Mouse (Mus musculus) hindbrain, embryonic 11.5 days (tissue): Measurements from ENCODE around the gene Mesp2. TPM values are rescaled to one million over a fixed set of nuclear protein-coding genes. Genes with fewer than 3 reads are reported as not detected.
"Not testable (repeated sequence)": the region's sequence is repeated elsewhere in the genome, so short reads cannot be mapped to it uniquely, and the experiment has no call there.

Source experiments
- ATAC-seq: fragments of 200-750 bp; cut with Nextera tagmentation; 2 replicates; pipeline ENCODE4 v1.8.0; 2017; ENCODE audit warnings: mild to moderate bottlenecking, moderate TSS enrichment, moderate library complexity; ENCODE audit not compliant: low FRiP score
- DNase-seq: peaks from one replicate; pipeline ENCODE4 v3.0.0-alpha.2; 2015; ENCODE audit warnings: low spot score
- H3K27ac ChIP-seq: fragments of 300-500 bp; sonication (generic); 2 replicates; pipeline ENCODE4 v1.5.1; 2014; ENCODE audit warnings: mild to moderate bottlenecking, low read depth, low read length
- H3K27me3 ChIP-seq: fragments of 300-500 bp; sonication (generic); 2 replicates; pipeline ENCODE4 v1.6.1; 2014; ENCODE audit warnings: mild to moderate bottlenecking, low read length, moderate library complexity, mixed read lengths; ENCODE audit not compliant: control insufficient read depth, insufficient read depth
- H3K36me3 ChIP-seq: fragments of 300-500 bp; sonication (generic); 2 replicates; pipeline ENCODE4 v1.6.1; 2014; ENCODE audit warnings: mild to moderate bottlenecking, low read length, moderate library complexity, mixed read lengths; ENCODE audit not compliant: control insufficient read depth, insufficient read depth
- H3K4me1 ChIP-seq: fragments of 300-500 bp; sonication (generic); replicated peaks from 2 replicates; pipeline ENCODE4 v1.6.1; 2014; ENCODE audit warnings: low read length, mixed read lengths; ENCODE audit not compliant: control insufficient read depth, insufficient read depth
- H3K4me2 ChIP-seq: fragments of 300-500 bp; sonication (generic); replicated peaks from 2 replicates; pipeline ENCODE4 v1.6.1; 2014; ENCODE audit warnings: mild to moderate bottlenecking, low read depth, low read length
- H3K4me3 ChIP-seq: fragments of 300-500 bp; sonication (generic); 2 replicates; pipeline ENCODE4 v1.5.1; 2014; ENCODE audit warnings: low read depth, low read length
- H3K9ac ChIP-seq: fragments of 300-500 bp; sonication (generic); 2 replicates; pipeline ENCODE4 v1.6.1; 2014; ENCODE audit warnings: low read depth, low read length
- H3K9me3 ChIP-seq: fragments of 300-500 bp; sonication (generic); 2 replicates; pipeline ENCODE4 v1.6.1; 2016; ENCODE audit warnings: low read length; ENCODE audit not compliant: control insufficient read depth
- WGBS: fragments of 180-500 bp; shearing (Covaris S2); extraction: QIAGEN DNeasy Blood & Tissue Kit; methylation state at CpG from one replicate; pipeline ENCODE4 v1.1.7; 2014; 5-methylcytosine and 5-hydroxymethylcytosine counted together
- polyA plus RNA-seq: library from polyadenylated mRNA; unstranded; fragments of >200 nt; fragmentation: Nextera tagmentation; extraction: Ambion mirVana; gene quantifications from 2 replicates; pipeline ENCODE4 v1.2.1, GENCODE M21; 2014

Mesp2 gene
- polyA plus RNA-seq, 1 experiment from 2014 or later, result 0.42 TPM

DNA sequence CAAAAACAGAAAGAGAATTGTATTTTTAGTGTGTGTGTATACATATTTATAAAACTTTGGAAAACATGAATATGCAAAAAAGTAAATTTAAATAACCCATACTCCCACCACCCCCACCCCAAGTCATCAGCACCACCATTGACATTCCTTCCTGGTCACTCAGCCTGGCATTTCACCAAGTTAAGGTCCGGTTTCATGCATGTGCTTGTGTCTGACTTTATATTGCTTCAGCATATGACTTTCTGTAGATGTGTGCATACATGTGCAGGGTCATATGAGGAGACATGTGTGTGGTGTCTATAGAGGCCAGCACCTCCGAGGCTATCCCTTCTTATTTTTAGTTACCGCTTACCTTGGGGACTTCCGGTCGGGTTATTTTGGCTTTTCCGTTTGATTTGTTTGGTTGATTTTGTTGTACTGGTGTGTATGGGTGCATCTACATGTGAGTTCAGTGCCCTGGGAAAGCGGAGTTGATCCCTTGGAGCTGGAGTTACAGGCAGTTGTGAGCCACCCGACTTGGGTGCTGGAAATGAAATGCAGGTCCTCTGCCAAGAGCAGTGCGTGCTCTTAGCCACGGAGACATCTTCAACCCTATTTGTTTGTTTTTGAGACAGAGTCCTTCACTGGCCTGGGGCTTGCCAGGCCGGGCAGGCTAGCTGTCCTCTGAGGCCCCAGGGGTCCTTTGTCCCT is 28.6 kb upstream of the Mesp2 start:
- Histone ChIP-seq H3K4me3 (no peak overlapping the region), H3K4me1 (no peaks in the 10 kb centered on the region), H3K27ac (no peak overlapping the region), H3K4me2 (no peak overlapping the region), H3K9me3 (no peaks in the 10 kb centered on the region), H3K27me3 (no peaks in the 10 kb centered on the region), H3K9ac (no peak overlapping the region), H3K36me3 (no peaks in the 10 kb centered on the region)
- 75% methylated on average over 11 of the region's 11 CpGs for WGBS
- ATAC-seq (no peak), DNase-seq (no peak)

DNA sequence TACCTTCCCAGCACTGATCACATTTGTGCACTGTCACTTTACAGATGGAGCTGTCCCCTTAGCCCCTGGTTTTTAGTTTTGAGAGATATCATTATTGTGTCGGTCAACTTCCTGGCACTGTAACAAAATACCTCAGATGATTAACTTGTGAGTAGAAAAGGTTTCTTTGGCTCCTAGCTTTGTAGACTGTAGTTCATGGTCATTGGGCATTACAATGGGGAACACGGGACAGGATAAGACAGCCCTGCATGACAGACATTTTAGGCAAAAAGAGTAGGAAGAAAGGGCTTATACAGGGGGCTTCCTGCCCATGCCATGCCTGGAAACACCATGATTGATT is 28.0 kb upstream of the Mesp2 start:
- WGBS, result 81% methylated on average over 2 of the region's 2 CpGs
- Histone ChIP-seq H3K9ac (no peak overlapping the region), H3K9me3 (no peaks in the 10 kb centered on the region), H3K4me2 (no peak overlapping the region), H3K27ac (no peak overlapping the region), H3K36me3 (no peaks in the 10 kb centered on the region), H3K27me3 (no peaks in the 10 kb centered on the region), H3K4me3 (no peak overlapping the region), H3K4me1 (no peaks in the 10 kb centered on the region)
- no peak for DNase-seq
- ATAC-seq, result no peak

DNA sequence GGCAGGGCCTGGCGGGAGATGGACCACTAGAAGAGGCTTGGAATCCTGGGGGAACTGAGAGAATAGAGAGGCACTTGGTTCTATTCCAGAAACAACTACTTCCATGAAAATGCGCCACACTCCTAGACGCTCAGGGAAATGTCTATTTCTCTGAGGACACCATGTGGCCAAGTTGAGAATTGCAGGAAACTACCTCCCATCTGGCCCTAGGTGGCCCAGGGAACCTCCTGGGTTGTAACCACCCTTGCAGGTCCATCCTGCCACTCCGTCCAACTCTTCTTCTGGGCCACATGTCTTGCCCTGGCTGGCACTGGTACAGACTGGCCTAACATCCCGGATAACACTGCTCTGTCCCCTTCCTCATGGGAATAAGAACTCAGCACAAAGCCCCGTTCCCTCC is 24.2 kb upstream of the Mesp2 start:
- Histone ChIP-seq H3K27me3 (peaks cover 2% of the 10 kb centered on the region), H3K9ac (no peak overlapping the region), H3K4me3 (no peak overlapping the region), H3K36me3 (no peaks in the 10 kb centered on the region), H3K4me1 (no peaks in the 10 kb centered on the region), H3K9me3 (no peaks in the 10 kb centered on the region), H3K27ac (no peak overlapping the region), H3K4me2 (no peak overlapping the region)
- peak; percentile 85 for DNase-seq
- ATAC-seq, result 0 out of 2 replicates have a peak, but pooled peaks have one; percentile 17
- 24% methylated on average over 6 of the region's 6 CpGs for WGBS

DNA sequence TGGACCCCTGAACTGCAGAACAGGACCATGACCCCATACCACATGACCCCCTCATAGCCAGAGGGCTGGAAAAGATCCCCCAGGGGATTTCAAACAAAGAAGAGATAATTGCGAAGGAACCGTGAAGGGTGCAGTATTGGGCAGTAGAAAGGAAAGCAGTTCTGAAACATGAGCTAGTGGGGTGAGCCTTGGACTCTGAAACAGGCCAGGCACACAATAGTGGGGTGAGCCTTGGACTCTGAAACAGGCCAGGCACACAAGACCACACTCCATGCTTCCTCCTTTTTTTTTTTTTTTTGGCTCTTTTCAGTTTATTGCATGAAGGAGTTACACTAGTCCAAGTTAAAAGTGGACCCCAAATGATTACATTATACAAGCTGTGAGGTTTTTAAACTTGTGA is 20.7 kb upstream of the Mesp2 start:
- not testable (repeated sequence) for H3K9me3 ChIP-seq, H3K9ac ChIP-seq, H3K27ac ChIP-seq, H3K36me3 ChIP-seq, DNase-seq, H3K4me1 ChIP-seq, ATAC-seq, H3K4me2 ChIP-seq, H3K4me3 ChIP-seq
- H3K27me3 ChIP-seq, result peaks cover 31% of the 10 kb centered on the region
- WGBS, result 12% methylated on average over 2 of the region's 2 CpGs

DNA sequence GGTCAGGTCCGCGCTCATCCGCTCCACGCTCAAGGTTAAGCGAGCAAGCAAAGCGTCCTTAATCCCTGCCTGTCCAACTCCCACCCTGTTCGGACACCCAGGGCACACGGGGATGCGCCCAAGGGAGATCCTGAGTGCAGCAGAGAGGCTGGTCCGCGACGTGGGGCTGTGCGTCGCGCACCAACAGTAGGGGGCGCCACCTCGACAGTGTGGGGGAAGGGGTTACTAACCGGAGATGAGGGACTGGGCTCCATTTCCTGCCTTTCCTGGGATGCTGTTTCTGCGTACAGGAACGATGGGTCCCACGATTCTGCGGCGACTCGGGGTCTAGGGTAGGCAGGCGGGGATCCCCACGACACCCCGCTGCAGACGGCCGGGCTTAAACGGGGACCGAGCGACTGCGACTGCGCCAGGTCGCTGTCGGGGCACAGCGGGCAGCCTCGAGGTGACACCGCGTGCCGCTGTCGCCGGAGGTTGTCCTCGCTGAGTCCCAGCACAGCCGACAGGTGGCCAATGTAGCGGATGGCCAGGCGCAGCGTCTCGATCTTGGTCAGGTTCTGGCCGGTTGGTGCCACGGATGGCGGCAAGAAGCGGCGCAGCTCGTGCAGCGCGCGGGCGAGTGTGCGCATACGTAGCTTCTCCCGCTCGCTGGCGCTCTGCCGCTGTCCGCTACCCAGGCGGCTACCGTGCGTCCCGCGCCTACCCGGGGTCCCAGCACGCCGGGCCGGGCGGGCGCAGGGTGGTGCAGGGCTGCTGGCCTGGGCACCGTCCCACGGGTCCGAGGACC is 17.7 kb upstream of the Mesp2 start:
- Histone ChIP-seq H3K4me3 (peak overlapping the region; percentile 39), H3K27ac (no peak overlapping the region), H3K9me3 (no peaks in the 10 kb centered on the region), H3K4me2 (peak overlapping the region; percentile 73), H3K27me3 (peaks cover 33% of the 10 kb centered on the region), H3K9ac (peak overlapping the region; percentile 23; the same call in 1 of the 2 replicates), H3K4me1 (peaks cover 4% of the 10 kb centered on the region), H3K36me3 (no peaks in the 10 kb centered on the region)
- ATAC-seq (peak; percentile 43; the same call in 1 of the 2 replicates), DNase-seq (peak; percentile 71)
- WGBS, result 2% methylated on average over 80 of the region's 80 CpGs

DNA sequence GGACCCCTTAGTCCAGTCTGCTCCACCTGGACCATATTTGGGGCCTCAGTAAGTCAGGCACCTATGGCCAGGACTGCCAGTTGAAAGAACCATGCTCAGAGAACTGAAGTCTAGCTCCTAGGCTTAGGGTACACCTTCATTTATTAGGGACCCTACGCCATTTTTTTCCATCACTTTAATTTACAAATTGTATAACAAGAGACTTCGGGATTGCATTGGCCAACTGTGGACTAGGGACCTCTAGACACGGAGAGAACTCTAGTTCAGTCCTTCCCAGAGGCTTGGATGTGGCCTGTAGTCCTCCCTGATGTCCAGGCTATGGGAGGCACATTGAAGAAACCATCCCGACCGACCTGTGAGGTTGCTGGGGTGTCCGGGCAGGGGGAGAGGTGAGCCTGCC is 16.8 kb upstream of the Mesp2 start, which contains the start of gene Mesp1:
Mesp1 (minus strand) TSS at position 101 of the 400 bp plus-strand sequence.
- H3K9me3 ChIP-seq, result no peaks in the 10 kb centered on the region
- H3K27me3 ChIP-seq, result peaks cover 33% of the 10 kb centered on the region
- DNase-seq (no peak), ATAC-seq (no peak)
- peak within 1 kb of the TSS; percentile 23; the same call in 1 of the 2 replicates for H3K9ac ChIP-seq
- no peak within 1 kb of the TSS for H3K27ac ChIP-seq
- H3K4me3 ChIP-seq, result peak within 1 kb of the TSS; percentile 39
- H3K36me3 ChIP-seq, result no peaks in the 10 kb centered on the region
- WGBS, result 76% methylated on average over 6 of the region's 6 CpGs
- peaks cover 4% of the 10 kb centered on the region for H3K4me1 ChIP-seq
- H3K4me2 ChIP-seq, result peak within 1 kb of the TSS; percentile 73

DNA sequence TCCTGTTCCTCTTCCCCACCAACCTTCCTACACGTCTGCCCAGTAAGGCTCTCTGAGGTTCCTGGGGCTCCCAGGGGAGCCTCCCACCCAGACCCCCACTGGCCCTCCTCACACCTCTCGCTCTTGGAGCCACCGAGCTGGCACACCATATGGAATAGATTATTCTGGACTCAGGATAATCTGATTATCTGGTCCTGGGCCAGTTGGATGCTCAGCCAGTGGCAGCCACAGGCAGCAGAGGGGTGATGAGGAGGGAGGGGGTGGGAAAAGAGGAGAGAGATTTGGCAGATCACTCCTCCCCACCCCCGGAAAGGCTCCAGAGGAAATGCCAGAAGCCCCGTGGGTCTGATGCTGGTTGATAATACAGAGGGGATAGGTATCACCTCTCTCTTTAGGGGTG is 11.9 kb upstream of the Mesp2 start:
- Histone ChIP-seq H3K27me3 (peaks cover 8% of the 10 kb centered on the region), H3K36me3 (no peaks in the 10 kb centered on the region), H3K9me3 (no peaks in the 10 kb centered on the region), H3K4me2 (no peak overlapping the region), H3K4me3 (no peak overlapping the region), H3K9ac (no peak overlapping the region), H3K27ac (no peak overlapping the region), H3K4me1 (no peaks in the 10 kb centered on the region)
- 38% methylated on average over 5 of the region's 5 CpGs for WGBS
- no peak for DNase-seq
- ATAC-seq, result no peak

DNA sequence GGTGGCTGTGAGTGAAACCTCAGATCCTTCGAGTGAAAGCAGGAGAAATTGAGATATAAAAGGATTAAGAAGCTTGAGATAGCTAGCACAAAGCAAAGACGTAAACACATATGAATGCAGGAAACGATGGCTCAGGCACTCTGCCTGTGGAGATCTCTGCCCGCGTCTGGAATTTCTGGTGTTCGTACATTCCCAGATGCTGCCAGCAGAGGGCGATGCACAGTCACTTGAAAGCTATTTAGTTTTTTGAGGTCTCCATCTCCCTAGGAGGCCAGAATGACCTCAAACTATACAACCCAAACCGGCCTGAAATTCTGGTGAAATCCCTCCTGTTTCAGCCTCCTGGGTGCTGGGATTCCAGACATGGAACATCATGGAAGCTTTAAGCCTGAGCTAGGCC is 11.5 kb upstream of the Mesp2 start:
- Histone ChIP-seq H3K27ac (no peak overlapping the region), H3K4me2 (no peak overlapping the region), H3K9ac (no peak overlapping the region), H3K9me3 (no peaks in the 10 kb centered on the region), H3K4me3 (no peak overlapping the region), H3K4me1 (no peaks in the 10 kb centered on the region), H3K36me3 (no peaks in the 10 kb centered on the region), H3K27me3 (peaks cover 3% of the 10 kb centered on the region; the same call in 1 of the 2 replicates)
- ATAC-seq (no peak), DNase-seq (peak; percentile 89)
- WGBS, result 7% methylated on average over 8 of the region's 8 CpGs

DNA sequence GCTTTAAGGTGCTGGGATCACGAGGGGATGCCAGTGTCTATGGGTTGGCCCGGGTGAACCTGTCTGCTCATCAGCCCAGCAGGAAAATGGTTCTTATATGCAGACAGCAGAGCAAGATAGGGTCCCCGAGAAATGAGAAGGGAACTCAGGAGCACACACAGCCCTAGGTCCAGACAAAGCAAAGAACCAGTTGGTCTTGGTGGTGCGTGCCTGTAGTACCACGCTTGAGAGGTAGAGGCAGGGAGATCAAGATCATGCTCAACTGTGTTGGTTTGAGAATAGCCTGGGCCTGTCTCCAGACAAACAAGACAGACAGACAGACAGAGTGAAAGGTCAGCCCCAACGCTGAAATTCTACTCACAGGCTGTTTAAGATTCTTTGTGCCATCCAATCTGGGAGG is 11.0 kb upstream of the Mesp2 start:
- ATAC-seq, result no peak

More for the DNA sequence above, 11.0 kb upstream of the Mesp2 start:
- DNase-seq, result no peak
- Histone ChIP-seq H3K4me1 (no peaks in the 10 kb centered on the region), H3K9ac (no peak overlapping the region), H3K36me3 (no peaks in the 10 kb centered on the region), H3K4me2 (no peak overlapping the region), H3K4me3 (no peak overlapping the region), H3K9me3 (no peaks in the 10 kb centered on the region), H3K27me3 (peaks cover 2% of the 10 kb centered on the region; the same call in 1 of the 2 replicates), H3K27ac (no peak overlapping the region)
- WGBS, result 75% methylated on average over 6 of the region's 6 CpGs
